Comparison of ENCODE assay signal across 15 mouse cellular contexts in the genomic region with DNA sequence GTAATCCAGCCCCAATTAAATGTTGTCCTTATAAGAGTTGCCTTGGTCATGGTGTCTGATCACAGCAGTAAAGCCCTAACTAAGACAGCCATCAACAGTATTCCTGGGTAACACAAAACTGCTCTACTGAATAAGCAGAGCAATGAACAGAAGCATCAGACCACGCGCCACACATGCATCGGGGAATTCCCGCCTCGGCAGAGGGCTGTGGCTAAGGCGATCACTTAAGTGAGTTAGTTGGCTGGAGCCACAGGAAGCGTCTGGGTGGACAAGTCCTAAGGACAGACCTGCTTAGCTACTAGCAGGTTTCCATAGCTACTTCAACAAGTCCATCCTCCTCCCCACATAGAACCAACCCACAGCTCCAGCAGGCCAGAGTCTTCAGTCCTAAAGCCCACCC.
"Had no signal": no experiment of that assay in that cellular context is flagged by ENCODE, and none has a peak within 500 bp of the region (broad histone marks: within the 10 kb centered on the region; RNA-seq: fewer than 3 reads in every experiment).

No protein-coding gene starts in this region.

- H3K9ac ChIP-seq: lung, embryonic 15.5 days; midbrain, embryonic 13.5 days; midbrain, embryonic 15.5 days; neural tube, embryonic 12.5 days had no signal

- H3K9me3 ChIP-seq: lung, embryonic 15.5 days; midbrain, embryonic 13.5 days; midbrain, embryonic 15.5 days; neural tube, embryonic 12.5 days had no signal

- H3K4me2 ChIP-seq: lung, embryonic 15.5 days; midbrain, embryonic 11.5 days; midbrain, embryonic 13.5 days; midbrain, embryonic 15.5 days; neural tube, embryonic 12.5 days had no signal

- H3K36me3 ChIP-seq: lung, embryonic 15.5 days; midbrain, embryonic 13.5 days; midbrain, embryonic 15.5 days; neural tube, embryonic 12.5 days had no signal

- H3K27me3 ChIP-seq: lung, embryonic 15.5 days; midbrain, embryonic 13.5 days; midbrain, embryonic 15.5 days; neural tube, embryonic 12.5 days had no signal

- H3K4me1 ChIP-seq: midbrain, embryonic 15.5 days; neural tube, embryonic 12.5 days had no signal

- H3K27ac ChIP-seq: lung, embryonic 15.5 days; macrophage; midbrain, embryonic 13.5 days; midbrain, embryonic 15.5 days; neural tube, embryonic 12.5 days had no signal

- ATAC-seq: lung, postnatal 0 days; midbrain, embryonic 13.5 days; midbrain, embryonic 15.5 days had no signal

- H3K4me3 ChIP-seq: lung, embryonic 15.5 days; megakaryocyte, embryonic 14.5 days; midbrain, embryonic 13.5 days; midbrain, embryonic 15.5 days; neural tube, embryonic 12.5 days had no signal

- DNase-seq: lung, adult 2 months; lung, postnatal 14 days; lung, postnatal 36 days; right cerebral cortex, postnatal 14 days; thymus, adult 18-20 months; thymus, postnatal 14 days; thymus, postnatal 36 days had no signal
